Mouse (Mus musculus): ENCODE measurements at regions not wholly inside any gene's neighbourhood (a gene's known extent, or its start where the extent isn't known, plus 50 kb on each side); places are given as distances from the start of the nearest gene placed in this dataset.
A peak's percentile ranks its signal among the peaks of the same experiment; 100 is the strongest.
"Not testable (repeated sequence)": the region's sequence is repeated elsewhere in the genome, so short reads cannot be mapped to it uniquely, and the experiment has no call there.

- no peak for ATAC-seq (ENCODE audit: insufficient number of reproducible peaks, insufficient read depth, low FRiP score, low TSS enrichment, low read depth)
Measured at GRCm38 (mm10) chr12:32122915-32123314, 61.8 kb upstream of the Prkar2b start.

GRCm38 (mm10) chr12:32122007-32122406 is 60.9 kb upstream of the Prkar2b start:
- not testable (repeated sequence) for ATAC-seq (ENCODE audit: insufficient number of reproducible peaks, insufficient read depth, low FRiP score, low TSS enrichment, low read depth); H3K27me3 ChIP-seq; H3K4me1 ChIP-seq; H3K27ac ChIP-seq; H3K4me3 ChIP-seq; H3K9me3 ChIP-seq; H3K9ac ChIP-seq; H3K4me2 ChIP-seq; H3K36me3 ChIP-seq
- 95% methylated on average over 1 of the region's 1 CpGs for WGBS

More at GRCm38 (mm10) chr12:32122915-32123314, 61.8 kb upstream of the Prkar2b start:
- Histone ChIP-seq H3K4me1 (peaks cover 6% of the 10 kb centered on the region; the same call in 1 of the 2 replicates), H3K9ac (no peak overlapping the region), H3K9me3 (no peaks in the 10 kb centered on the region), H3K27ac (no peak overlapping the region), H3K4me3 (no peak overlapping the region), H3K4me2 (no peak overlapping the region), H3K36me3 (no peaks in the 10 kb centered on the region), H3K27me3 (no peaks in the 10 kb centered on the region)
- WGBS, result 61% methylated on average over 2 of the region's 2 CpGs

- Histone ChIP-seq H3K4me3 (no peak overlapping the region), H3K27ac (no peak overlapping the region), H3K36me3 (no peaks in the 10 kb centered on the region), H3K27me3 (no peaks in the 10 kb centered on the region), H3K9me3 (no peaks in the 10 kb centered on the region), H3K4me2 (no peak overlapping the region), H3K9ac (no peak overlapping the region), H3K4me1 (peaks cover 12% of the 10 kb centered on the region)
- 64% methylated on average over 5 of the region's 5 CpGs for WGBS
- ATAC-seq (ENCODE audit: insufficient number of reproducible peaks, insufficient read depth, low FRiP score, low TSS enrichment, low read depth), result no peak
Measured at GRCm38 (mm10) chr12:32112691-32113090, 51.6 kb upstream of the Prkar2b start.

GRCm38 (mm10) chr12:32111508-32112119 is 50.5 kb upstream of the Prkar2b start:
- H3K36me3 ChIP-seq, result no peaks in the 10 kb centered on the region

GRCm38 (mm10) chr12:32110903-32111302 is 49.8 kb upstream of the Prkar2b start:
- no peaks in the 10 kb centered on the region for H3K9me3 ChIP-seq
- H3K9ac ChIP-seq, result no peak overlapping the region
- H3K27me3 ChIP-seq, result no peaks in the 10 kb centered on the region
- H3K27ac ChIP-seq, result no peak overlapping the region
- no peak overlapping the region for H3K4me2 ChIP-seq
- H3K4me1 ChIP-seq, result peaks cover 14% of the 10 kb centered on the region
- H3K36me3 ChIP-seq, result no peaks in the 10 kb centered on the region
- H3K4me3 ChIP-seq, result no peak overlapping the region
- ATAC-seq (ENCODE audit: insufficient number of reproducible peaks, insufficient read depth, low FRiP score, low TSS enrichment, low read depth), result no peak
- 48% methylated on average over 5 of the region's 5 CpGs for WGBS

More at GRCm38 (mm10) chr12:32111508-32112119, 50.5 kb upstream of the Prkar2b start:
- 7% methylated on average over 7 of the region's 7 CpGs for WGBS
- Histone ChIP-seq H3K4me2 (peak overlapping the region; percentile 22; the same call in 1 of the 2 replicates), H3K27me3 (no peaks in the 10 kb centered on the region), H3K9ac (no peak overlapping the region), H3K9me3 (no peaks in the 10 kb centered on the region), H3K27ac (peak overlapping the region; percentile 74), H3K4me1 (peaks cover 12% of the 10 kb centered on the region), H3K4me3 (no peak overlapping the region)
- ATAC-seq (ENCODE audit: insufficient number of reproducible peaks, insufficient read depth, low FRiP score, low TSS enrichment, low read depth), result no peak

Data from embryonic facial prominence, embryonic 13.5 days (tissue).